Mouse (Mus musculus) ZHBTc4 (cell line): ENCODE measurements around the gene Mnx1.
A peak's percentile ranks its signal among the peaks of the same experiment; 100 is the strongest.

Experiments
- DNase-seq: peaks from one replicate; pipeline ENCODE4 v3.0.0-alpha.2; 2011; ENCODE audit warnings: low read depth, low spot score

The Mnx1 gene

GRCm38 (mm10) chr5:29478208-29479197 lies at the start of gene Mnx1:
Mnx1 (minus strand) TSS chr5:29478470.
- DNase-seq, result peak; percentile 85

- DNase-seq, result no peak
These were observed 38.2 kb upstream of the Mnx1 start for GRCm38 (mm10) chr5:29516432-29516831.

- DNase-seq, result no peak
These were observed 37.6 kb upstream of the Mnx1 start for GRCm38 (mm10) chr5:29515888-29516287.

- DNase-seq, result no peak
These were observed 28.7 kb upstream of the Mnx1 start for GRCm38 (mm10) chr5:29507013-29507412.

- DNase-seq, result no peak
These were observed 9.1 kb upstream of the Mnx1 start for GRCm38 (mm10) chr5:29487321-29487720.

- DNase-seq, result no peak
These were observed 7.7 kb upstream of the Mnx1 start for GRCm38 (mm10) chr5:29485941-29486320.

GRCm38 (mm10) chr5:29484965-29485940 lies 7.0 kb upstream of the Mnx1 start:
- DNase-seq, result peak; percentile 45

GRCm38 (mm10) chr5:29483801-29484200 lies 5.5 kb upstream of the Mnx1 start:
- DNase-seq, result no peak

GRCm38 (mm10) chr5:29479198-29479593 lies 926 bp upstream of the Mnx1 start:
- DNase-seq, result peak; percentile 76

- DNase-seq, result peak; percentile 56
These were observed 629 bp downstream of the Mnx1 start for GRCm38 (mm10) chr5:29477474-29478207.

- no peak for DNase-seq
These were observed 2.2 kb downstream of the Mnx1 start for GRCm38 (mm10) chr5:29476021-29476420.

GRCm38 (mm10) chr5:29475556-29475955 lies 2.7 kb downstream of the Mnx1 start:
- DNase-seq, result no peak

- DNase-seq, result no peak
These were observed 3.2 kb downstream of the Mnx1 start for GRCm38 (mm10) chr5:29475041-29475440.

GRCm38 (mm10) chr5:29474246-29474960 lies 3.9 kb downstream of the Mnx1 start:
- DNase-seq, result peak; percentile 41

GRCm38 (mm10) chr5:29473551-29474245 lies 4.6 kb downstream of the Mnx1 start:
- peak; percentile 40 for DNase-seq

- peak; percentile 50 for DNase-seq
These were observed 6.2 kb downstream of the Mnx1 start for GRCm38 (mm10) chr5:29471855-29472665.

- DNase-seq, result no peak
These were observed 6.9 kb downstream of the Mnx1 start for GRCm38 (mm10) chr5:29471396-29471795.

- peak; percentile 44 for DNase-seq
These were observed 7.3 kb downstream of the Mnx1 start for GRCm38 (mm10) chr5:29470851-29471394.

- DNase-seq, result no peak
These were observed 8.0 kb downstream of the Mnx1 start for GRCm38 (mm10) chr5:29470271-29470670.
